Mouse (Mus musculus): ENCODE measurements at regions not wholly inside any gene's neighbourhood (a gene's known extent, or its start where the extent isn't known, plus 50 kb on each side); places are given as distances from the start of the nearest gene placed in this dataset.

- WGBS: 97% methylated on average over 6 of the region's 6 CpGs
These were observed 178.8 kb upstream of the Dyrk2 start for GRCm38 (mm10) chr10:119048643-119049420.

GRCm38 (mm10) chr10:119045059-119045458 is 175.1 kb upstream of the Dyrk2 start:
- H3K4me1 ChIP-seq: peaks cover 8% of the 10 kb centered on the region
- ATAC-seq (ENCODE audit: low FRiP score): no peak
- WGBS: 86% methylated on average over 13 of the region's 13 CpGs
- H3K9me3 ChIP-seq (replicated peaks): no peaks in the 10 kb centered on the region
- no peak overlapping the region for H3K27ac ChIP-seq
- H3K4me2 ChIP-seq (replicated peaks): no peak overlapping the region
- no peak overlapping the region for H3K9ac ChIP-seq
- no peak overlapping the region for H3K4me3 ChIP-seq
- no peaks in the 10 kb centered on the region for H3K36me3 ChIP-seq
- no peaks in the 10 kb centered on the region; the same call in 1 of the 2 replicates for H3K27me3 ChIP-seq

More at GRCm38 (mm10) chr10:119048643-119049420, 178.8 kb upstream of the Dyrk2 start:
- Histone ChIP-seq H3K9me3 (replicated peaks) (no peaks in the 10 kb centered on the region), H3K27me3 (no peaks in the 10 kb centered on the region), H3K9ac (no peak overlapping the region), H3K36me3 (no peaks in the 10 kb centered on the region), H3K27ac (no peak overlapping the region), H3K4me3 (no peak overlapping the region), H3K4me1 (no peaks in the 10 kb centered on the region), H3K4me2 (replicated peaks) (no peak overlapping the region)
- ATAC-seq (ENCODE audit: low FRiP score): no peak

- no peaks in the 10 kb centered on the region for H3K9me3 ChIP-seq (replicated peaks)
- no peak overlapping the region for H3K27ac ChIP-seq
- H3K9ac ChIP-seq: no peak overlapping the region
- no peak overlapping the region for H3K4me3 ChIP-seq
- WGBS: 90% methylated on average over 7 of the region's 7 CpGs
- no peak overlapping the region for H3K4me2 ChIP-seq (replicated peaks)
- H3K4me1 ChIP-seq: peaks cover 8% of the 10 kb centered on the region
- no peaks in the 10 kb centered on the region; the same call in 1 of the 2 replicates for H3K27me3 ChIP-seq
- ATAC-seq (ENCODE audit: low FRiP score): no peak
- H3K36me3 ChIP-seq: no peaks in the 10 kb centered on the region
These were observed 173.1 kb upstream of the Dyrk2 start for GRCm38 (mm10) chr10:119043069-119043468.

- no peak for ATAC-seq (ENCODE audit: low FRiP score)
- Histone ChIP-seq H3K4me3 (no peak overlapping the region), H3K27ac (no peak overlapping the region), H3K9ac (no peak overlapping the region), H3K36me3 (no peaks in the 10 kb centered on the region), H3K27me3 (no peaks in the 10 kb centered on the region; the same call in 1 of the 2 replicates), H3K4me1 (peaks cover 8% of the 10 kb centered on the region), H3K9me3 (replicated peaks) (no peaks in the 10 kb centered on the region), H3K4me2 (replicated peaks) (no peak overlapping the region)
- 18% methylated on average over 4 of the region's 4 CpGs for WGBS
These were observed 170.2 kb upstream of the Dyrk2 start for GRCm38 (mm10) chr10:119040205-119040604.

GRCm38 (mm10) chr10:119039732-119040131 is 169.7 kb upstream of the Dyrk2 start:
- no peak overlapping the region for H3K27ac ChIP-seq
- 67% methylated on average over 3 of the region's 3 CpGs for WGBS

GRCm38 (mm10) chr10:119038991-119039390 is 169.0 kb upstream of the Dyrk2 start:
- Histone ChIP-seq H3K27ac (no peak overlapping the region), H3K4me3 (no peak overlapping the region), H3K36me3 (no peaks in the 10 kb centered on the region), H3K9me3 (replicated peaks) (no peaks in the 10 kb centered on the region), H3K9ac (no peak overlapping the region), H3K4me1 (peaks cover 8% of the 10 kb centered on the region), H3K27me3 (no peaks in the 10 kb centered on the region; the same call in 1 of the 2 replicates), H3K4me2 (replicated peaks) (no peak overlapping the region)
- ATAC-seq (ENCODE audit: low FRiP score): no peak
- WGBS: 83% methylated on average over 6 of the region's 6 CpGs

More at GRCm38 (mm10) chr10:119039732-119040131, 169.7 kb upstream of the Dyrk2 start:
- H3K4me2 ChIP-seq (replicated peaks): no peak overlapping the region
- no peaks in the 10 kb centered on the region; the same call in 1 of the 2 replicates for H3K27me3 ChIP-seq
- no peaks in the 10 kb centered on the region for H3K9me3 ChIP-seq (replicated peaks)
- no peak overlapping the region for H3K9ac ChIP-seq
- ATAC-seq (ENCODE audit: low FRiP score): no peak
- no peaks in the 10 kb centered on the region for H3K36me3 ChIP-seq
- no peak overlapping the region for H3K4me3 ChIP-seq
- peaks cover 8% of the 10 kb centered on the region for H3K4me1 ChIP-seq

GRCm38 (mm10) chr10:119037781-119038180 is 167.8 kb upstream of the Dyrk2 start:
- no peak for ATAC-seq (ENCODE audit: low FRiP score)
- 95% methylated on average over 8 of the region's 8 CpGs for WGBS

GRCm38 (mm10) chr10:119035863-119036262 is 165.9 kb upstream of the Dyrk2 start:
- no peak for ATAC-seq (ENCODE audit: low FRiP score)
- WGBS: 83% methylated on average over 5 of the region's 5 CpGs
- no peaks in the 10 kb centered on the region for H3K27me3 ChIP-seq

More at GRCm38 (mm10) chr10:119037781-119038180, 167.8 kb upstream of the Dyrk2 start:
- H3K4me3 ChIP-seq: no peak overlapping the region
- no peaks in the 10 kb centered on the region for H3K36me3 ChIP-seq
- peaks cover 8% of the 10 kb centered on the region for H3K4me1 ChIP-seq
- no peak overlapping the region for H3K27ac ChIP-seq
- no peak overlapping the region for H3K9ac ChIP-seq
- H3K4me2 ChIP-seq (replicated peaks): no peak overlapping the region
- H3K27me3 ChIP-seq: no peaks in the 10 kb centered on the region
- H3K9me3 ChIP-seq (replicated peaks): no peaks in the 10 kb centered on the region

GRCm38 (mm10) chr10:119034396-119034795 is 164.4 kb upstream of the Dyrk2 start:
- H3K27me3 ChIP-seq: no peaks in the 10 kb centered on the region
- no peaks in the 10 kb centered on the region for H3K36me3 ChIP-seq
- no peak overlapping the region for H3K9ac ChIP-seq
- WGBS: 86% methylated on average over 4 of the region's 4 CpGs
- no peaks in the 10 kb centered on the region for H3K4me1 ChIP-seq
- no peak overlapping the region for H3K4me3 ChIP-seq
- no peaks in the 10 kb centered on the region for H3K9me3 ChIP-seq (replicated peaks)
- no peak overlapping the region for H3K4me2 ChIP-seq (replicated peaks)
- H3K27ac ChIP-seq: no peak overlapping the region
- ATAC-seq (ENCODE audit: low FRiP score): no peak

More at GRCm38 (mm10) chr10:119035863-119036262, 165.9 kb upstream of the Dyrk2 start:
- Histone ChIP-seq H3K27ac (no peak overlapping the region), H3K4me1 (peaks cover 5% of the 10 kb centered on the region), H3K4me2 (replicated peaks) (no peak overlapping the region), H3K9me3 (replicated peaks) (no peaks in the 10 kb centered on the region), H3K9ac (no peak overlapping the region), H3K36me3 (no peaks in the 10 kb centered on the region), H3K4me3 (no peak overlapping the region)

GRCm38 (mm10) chr10:119031282-119032275 is 161.6 kb upstream of the Dyrk2 start:
- Histone ChIP-seq H3K4me3 (no peak overlapping the region), H3K9me3 (replicated peaks) (no peaks in the 10 kb centered on the region), H3K4me1 (peaks cover 5% of the 10 kb centered on the region; the same call in 1 of the 2 replicates), H3K27ac (no peak overlapping the region), H3K36me3 (no peaks in the 10 kb centered on the region), H3K27me3 (no peaks in the 10 kb centered on the region), H3K4me2 (replicated peaks) (no peak overlapping the region), H3K9ac (no peak overlapping the region)
- ATAC-seq (ENCODE audit: low FRiP score): no peak
- WGBS: 84% methylated on average over 16 of the region's 16 CpGs

- no peak overlapping the region for H3K27ac ChIP-seq
- WGBS: 61% methylated on average over 3 of the region's 3 CpGs
- H3K4me1 ChIP-seq: peaks cover 5% of the 10 kb centered on the region; the same call in 1 of the 2 replicates
These were observed 158.6 kb upstream of the Dyrk2 start for GRCm38 (mm10) chr10:119028480-119029137.

More at GRCm38 (mm10) chr10:119028480-119029137, 158.6 kb upstream of the Dyrk2 start:
- H3K9me3 ChIP-seq (replicated peaks): no peaks in the 10 kb centered on the region
- H3K9ac ChIP-seq: no peak overlapping the region
- ATAC-seq (ENCODE audit: low FRiP score): no peak
- no peaks in the 10 kb centered on the region for H3K36me3 ChIP-seq
- no peaks in the 10 kb centered on the region; the same call in 1 of the 2 replicates for H3K27me3 ChIP-seq
- H3K4me3 ChIP-seq: no peak overlapping the region
- no peak overlapping the region for H3K4me2 ChIP-seq (replicated peaks)

Measured in hindbrain, embryonic 12.5 days (tissue).